Comparison of ENCODE assay signal across 14 mouse cellular contexts in the genomic region with DNA sequence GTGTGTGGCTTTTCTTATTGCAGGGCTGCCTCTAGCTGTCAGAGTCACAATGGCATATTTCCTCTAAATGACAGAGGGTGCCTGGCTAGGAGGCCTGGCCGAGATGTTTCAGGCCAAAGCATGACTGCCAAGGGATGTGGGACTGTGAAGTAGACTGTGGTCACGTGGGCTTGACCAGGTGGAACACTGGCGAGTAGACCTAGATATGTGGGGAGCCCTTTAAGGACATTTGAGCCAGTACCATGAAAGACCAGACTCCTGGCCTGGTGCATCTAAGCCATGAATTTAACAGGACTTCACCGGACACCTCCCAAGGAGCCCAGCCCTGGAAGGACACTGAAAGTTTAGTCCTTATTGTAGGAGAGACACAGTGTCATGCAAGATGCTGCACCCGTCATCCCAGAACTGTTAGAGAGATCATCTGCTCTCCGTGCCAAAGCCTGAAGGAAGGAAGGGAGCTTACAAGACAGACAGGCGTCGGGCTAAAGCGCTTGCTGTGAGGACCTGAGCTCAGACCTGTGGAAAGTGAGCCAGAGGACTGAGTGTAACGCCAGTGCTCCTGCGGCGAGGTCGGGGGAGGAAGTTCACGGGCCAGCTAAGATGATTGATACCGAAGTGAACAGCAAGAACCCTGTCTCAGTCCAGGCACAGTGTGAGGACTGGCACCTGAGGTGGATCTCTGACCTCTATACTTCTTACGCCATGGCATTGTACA. TPM values are rescaled to one million over a fixed set of nuclear protein-coding genes. Genes with fewer than 3 reads are reported as not detected.
A peak's percentile ranks its signal among the peaks of the same experiment; 100 is the strongest.
DNase-seq lines count a peak whose midpoint lies in the region; ATAC-seq lines count a peak whose summit lies in the region.
"Had no signal": no experiment of that assay in that cellular context is flagged by ENCODE, and none has a peak within 500 bp of the region (broad histone marks: within the 10 kb centered on the region; RNA-seq: fewer than 3 reads in every experiment).

No protein-coding gene starts in this region.

- H3K9ac ChIP-seq in forebrain, embryonic 13.5 days, result no peak overlapping the region
- H3K9ac ChIP-seq in forebrain, embryonic 11.5 days (ENCODE audit: low read length), result no peak overlapping the region
- H3K9ac ChIP-seq in midbrain, embryonic 13.5 days (replicated peaks), result peak overlapping the region; percentile 77
- peak overlapping the region; percentile 86 for H3K9ac ChIP-seq in hindbrain, embryonic 13.5 days

- no peak overlapping the region for H3K27ac ChIP-seq in forebrain, embryonic 13.5 days
- no peak overlapping the region for H3K27ac ChIP-seq in forebrain, embryonic 11.5 days (ENCODE audit: low read depth, low read length)
- H3K27ac ChIP-seq in midbrain, embryonic 13.5 days, result no peak overlapping the region
- H3K27ac ChIP-seq in midbrain, embryonic 10.5 days (replicated peaks), result no peak overlapping the region
- H3K27ac ChIP-seq in hindbrain, embryonic 13.5 days, result no peak overlapping the region

- 90% methylated on average over 16 of the region's 16 CpGs for WGBS in forebrain, embryonic 13.5 days
- WGBS in forebrain, embryonic 11.5 days, result 90% methylated on average over 16 of the region's 16 CpGs
- WGBS in midbrain, embryonic 13.5 days, result 90% methylated on average over 16 of the region's 16 CpGs
- 88% methylated on average over 16 of the region's 16 CpGs for WGBS in midbrain, embryonic 10.5 days
- 85% methylated on average over 16 of the region's 16 CpGs for WGBS in hindbrain, embryonic 13.5 days

- peaks cover 23% of the 10 kb centered on the region for H3K4me1 ChIP-seq in forebrain, embryonic 13.5 days
- peaks cover 6% of the 10 kb centered on the region for H3K4me1 ChIP-seq in forebrain, embryonic 11.5 days (replicated peaks; ENCODE audit: control insufficient read depth, insufficient read depth, low read length)
- peaks cover 41% of the 10 kb centered on the region for H3K4me1 ChIP-seq in midbrain, embryonic 13.5 days (replicated peaks)
- peaks cover 45% of the 10 kb centered on the region for H3K4me1 ChIP-seq in midbrain, embryonic 10.5 days
- peaks cover 38% of the 10 kb centered on the region for H3K4me1 ChIP-seq in hindbrain, embryonic 13.5 days (replicated peaks)

- H3K4me3 ChIP-seq in forebrain, embryonic 13.5 days, result no peak overlapping the region; the same call in 1 of the 2 replicates
- no peak overlapping the region for H3K4me3 ChIP-seq in forebrain, embryonic 11.5 days (ENCODE audit: low read depth, low read length)
- H3K4me3 ChIP-seq in midbrain, embryonic 13.5 days (replicated peaks), result peak overlapping the region; percentile 67
- H3K4me3 ChIP-seq in midbrain, embryonic 10.5 days, result no peak overlapping the region
- peak overlapping the region; percentile 77 for H3K4me3 ChIP-seq in hindbrain, embryonic 13.5 days

- no peak for ATAC-seq in forebrain, embryonic 13.5 days
- ATAC-seq in forebrain, embryonic 11.5 days (replicated peaks; ENCODE audit: low FRiP score), result no peak
- ATAC-seq in midbrain, embryonic 13.5 days, result no peak
- no peak for ATAC-seq in hindbrain, embryonic 13.5 days (ENCODE audit: low FRiP score)
- ATAC-seq: Patski had no signal

- H3K4me2 ChIP-seq in forebrain, embryonic 13.5 days, result peak overlapping the region; percentile 99; the same call in 1 of the 2 replicates
- H3K4me2 ChIP-seq in forebrain, embryonic 11.5 days (ENCODE audit: low read depth, low read length, severe bottlenecking), result no peak overlapping the region
- peak overlapping the region; percentile 95 for H3K4me2 ChIP-seq in midbrain, embryonic 13.5 days (replicated peaks)
- H3K4me2 ChIP-seq in hindbrain, embryonic 13.5 days, result peak overlapping the region; percentile 92

- H3K9me3 ChIP-seq in forebrain, embryonic 13.5 days (replicated peaks), result no peaks in the 10 kb centered on the region
- H3K9me3 ChIP-seq in forebrain, embryonic 11.5 days (ENCODE audit: control insufficient read depth, low read length), result no peaks in the 10 kb centered on the region
- H3K9me3 ChIP-seq in midbrain, embryonic 13.5 days, result no peaks in the 10 kb centered on the region
- H3K9me3 ChIP-seq in midbrain, embryonic 10.5 days (replicated peaks), result no peaks in the 10 kb centered on the region
- H3K9me3 ChIP-seq in hindbrain, embryonic 13.5 days, result no peaks in the 10 kb centered on the region

- peaks cover 13% of the 10 kb centered on the region for H3K27me3 ChIP-seq in forebrain, embryonic 13.5 days
- H3K27me3 ChIP-seq in forebrain, embryonic 11.5 days (ENCODE audit: control insufficient read depth, insufficient read depth, low read length), result peaks cover 2% of the 10 kb centered on the region; the same call in 1 of the 2 replicates
- H3K27me3 ChIP-seq in midbrain, embryonic 13.5 days, result peaks cover 36% of the 10 kb centered on the region
- peaks cover 47% of the 10 kb centered on the region for H3K27me3 ChIP-seq in midbrain, embryonic 10.5 days (ENCODE audit: low read depth, poor library complexity, severe bottlenecking)
- H3K27me3 ChIP-seq in hindbrain, embryonic 13.5 days, result peaks cover 26% of the 10 kb centered on the region
- H3K27me3 ChIP-seq: Patski had no signal

- H3K36me3 ChIP-seq in forebrain, embryonic 13.5 days (ENCODE audit: poor library complexity, severe bottlenecking), result no peaks in the 10 kb centered on the region
- no peaks in the 10 kb centered on the region; the same call in 1 of the 2 replicates for H3K36me3 ChIP-seq in forebrain, embryonic 11.5 days (ENCODE audit: control insufficient read depth, insufficient read depth, low read length)
- H3K36me3 ChIP-seq in midbrain, embryonic 13.5 days, result 0 out of 2 replicates have a peak, but pooled peaks cover 3% of the 10 kb centered on the region
- peaks cover 18% of the 10 kb centered on the region for H3K36me3 ChIP-seq in midbrain, embryonic 10.5 days
- H3K36me3 ChIP-seq in hindbrain, embryonic 13.5 days, result no peaks in the 10 kb centered on the region

- no peak for DNase-seq in forebrain, embryonic 11.5 days (ENCODE audit: low spot score)
- DNase-seq in midbrain, embryonic 10.5 days (ENCODE audit: low spot score), result no peak
- peak; percentile 39 for DNase-seq in skeletal muscle tissue, adult 2 months (ENCODE audit: low read depth, low spot score)
- DNase-seq in urinary bladder, adult 18-20 months (ENCODE audit: low spot score in 2 of 2), result no peak
- no peak for DNase-seq in kidney, postnatal 14 days
- DNase-seq: adrenal gland, postnatal 25 days; heart, postnatal 36 days; thymus, postnatal 4 days had no signal

RNA-seq across cellular contexts. Expression of gene Acot7, which starts 2.2 kb away (rescaled TPM):
- polyA plus RNA-seq in forebrain, embryonic 13.5 days (2015; fragmentation: Nextera tagmentation; extraction: Ambion mirVana), result 126 and 135 TPM in 2 replicates
- 75.1 and 77.8 TPM in 2 replicates for polyA plus RNA-seq in forebrain, embryonic 11.5 days (2014; fragmentation: Nextera tagmentation; extraction: Ambion mirVana)
- polyA plus RNA-seq in midbrain, embryonic 13.5 days (2015; fragmentation: Nextera tagmentation; extraction: Ambion mirVana), result 206 and 218 TPM in 2 replicates
- polyA plus RNA-seq in midbrain, embryonic 10.5 days (2016; fragmentation: Nextera tagmentation; extraction: Ambion mirVana), result 85.7 and 99.7 TPM in 2 replicates
- polyA plus RNA-seq in hindbrain, embryonic 13.5 days (2015; fragmentation: Nextera tagmentation; extraction: Ambion mirVana), result 269 and 299 TPM in 2 replicates

RNA-seq across cellular contexts. Expression of gene Hes2, which starts 21.4 kb away (rescaled TPM):
- polyA plus RNA-seq in forebrain, embryonic 13.5 days (2015; fragmentation: Nextera tagmentation; extraction: Ambion mirVana), result not detected in 2 replicates
- polyA plus RNA-seq in forebrain, embryonic 11.5 days (2014; fragmentation: Nextera tagmentation; extraction: Ambion mirVana), result not detected in 2 replicates
- 0.26 and 0.28 TPM in 2 replicates for polyA plus RNA-seq in midbrain, embryonic 13.5 days (2015; fragmentation: Nextera tagmentation; extraction: Ambion mirVana)
- polyA plus RNA-seq in midbrain, embryonic 10.5 days (2016; fragmentation: Nextera tagmentation; extraction: Ambion mirVana), result 0.79 and 1.3 TPM in 2 replicates
- polyA plus RNA-seq in hindbrain, embryonic 13.5 days (2015; fragmentation: Nextera tagmentation; extraction: Ambion mirVana), result 0.34 and 1.8 TPM in 2 replicates
- polyA plus RNA-seq: kidney, embryonic 14.5 days; liver, embryonic 16.5 days; Patski had no signal

RNA-seq across cellular contexts. Expression of gene Espn, which starts 27.9 kb away (rescaled TPM):
- polyA plus RNA-seq in forebrain, embryonic 13.5 days (2015; fragmentation: Nextera tagmentation; extraction: Ambion mirVana), result 0.10 and 0.13 TPM in 2 replicates
- 0.90 and 1.2 TPM in 2 replicates for polyA plus RNA-seq in forebrain, embryonic 11.5 days (2014; fragmentation: Nextera tagmentation; extraction: Ambion mirVana)
- polyA plus RNA-seq in midbrain, embryonic 13.5 days (2015; fragmentation: Nextera tagmentation; extraction: Ambion mirVana), result 0.07 TPM in 1 of 2 replicates, not detected in the other
- 0.94 and 1.4 TPM in 2 replicates for polyA plus RNA-seq in midbrain, embryonic 10.5 days (2016; fragmentation: Nextera tagmentation; extraction: Ambion mirVana)
- 0.09 and 0.22 TPM in 2 replicates for polyA plus RNA-seq in hindbrain, embryonic 13.5 days (2015; fragmentation: Nextera tagmentation; extraction: Ambion mirVana)

Comparison
In these comparisons a context has a peak if more than half of its experiments do, and no peak if none do; other contexts are left out.
1. H3K4me3 ChIP-seq: peak in midbrain, embryonic 13.5 days (single experiment) and hindbrain, embryonic 13.5 days (single experiment); none in forebrain, embryonic 13.5 days (single experiment), forebrain, embryonic 11.5 days (single experiment) and midbrain, embryonic 10.5 days (single experiment).
2. H3K9ac ChIP-seq: peak in midbrain, embryonic 13.5 days (single experiment) and hindbrain, embryonic 13.5 days (single experiment); none in forebrain, embryonic 13.5 days (single experiment) and forebrain, embryonic 11.5 days (single experiment).